Mouse (Mus musculus) kidney, postnatal 36 days (tissue): ENCODE measurements around the gene Wasf2.
"Not testable (repeated sequence)": the region's sequence is repeated elsewhere in the genome, so short reads cannot be mapped to it uniquely, and the experiment has no call there.

Experiments used
- DNase-seq, 2 experiments: peaks; one replicate each; pipeline ENCODE4 v3.0.0; 2021 to 2022; ENCODE audit warnings: mixed read lengths in 2 of 2

Wasf2 gene

DNA sequence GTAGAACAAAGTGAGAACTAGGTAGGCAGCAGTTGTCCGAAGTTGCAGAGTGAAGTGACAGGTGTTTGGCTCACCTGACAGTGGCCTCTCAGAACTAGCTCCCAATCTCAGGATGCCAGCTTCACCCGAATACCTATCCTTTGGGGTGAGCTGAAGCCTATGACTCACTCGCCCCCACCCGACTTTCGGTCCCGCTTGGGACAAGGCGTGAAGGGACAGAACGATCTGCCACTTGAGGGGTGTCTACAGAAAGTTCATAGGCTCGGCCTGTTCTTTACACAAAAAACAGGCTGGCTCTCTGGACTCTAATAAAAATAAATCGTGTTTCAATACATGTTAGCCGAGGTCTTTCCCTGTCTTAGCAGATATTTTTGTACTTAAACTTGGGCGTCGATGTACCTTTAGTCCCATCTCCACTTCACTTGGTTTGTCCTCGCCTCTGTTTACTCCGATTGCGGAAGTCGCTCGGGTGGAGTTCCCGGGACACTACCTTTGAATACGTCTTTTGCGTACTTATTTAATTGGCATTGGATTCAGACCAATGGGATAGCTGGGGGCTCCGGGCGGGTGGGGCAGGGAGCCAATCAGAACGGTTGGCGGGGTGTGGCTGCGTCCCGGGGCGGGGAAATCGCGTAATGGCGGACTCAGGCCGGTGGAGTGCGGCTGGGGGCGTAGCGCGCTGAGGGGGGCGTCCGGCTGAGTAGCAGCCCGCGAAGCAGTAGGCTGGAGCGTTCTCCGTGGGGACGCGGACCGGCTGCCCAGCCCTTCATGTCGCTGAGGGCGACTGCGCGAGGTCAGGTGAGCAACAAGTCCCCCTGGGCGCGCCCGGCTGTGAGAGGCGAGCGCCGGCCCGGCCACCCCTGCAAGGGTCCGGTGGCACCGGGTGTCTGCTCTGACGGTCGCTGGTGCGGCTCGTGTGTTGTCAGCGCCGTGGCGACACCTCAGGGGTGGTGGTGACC, at the start of gene Wasf2:
Gene Wasf2 (plus strand): TSS at position 575 of the 959 bp plus-strand sequence.
- DNase-seq = peak; percentile 94 to 95

GRCm38 (mm10) chr4:133080862-133081261, 49.4 kb upstream of the Wasf2 start:
- no peak for DNase-seq

- DNase-seq = peak; percentile 55 to 73
These were observed 48.0 kb upstream of the Wasf2 start for GRCm38 (mm10) chr4:133082216-133082773.

- peak; percentile 95 to 96 for DNase-seq
These were observed 46.1 kb upstream of the Wasf2 start for GRCm38 (mm10) chr4:133083991-133084861.

GRCm38 (mm10) chr4:133085011-133085782, 45.1 kb upstream of the Wasf2 start:
- DNase-seq = peak; percentile 74 to 80

GRCm38 (mm10) chr4:133085783-133086342, 44.4 kb upstream of the Wasf2 start:
- no peak for DNase-seq

DNA sequence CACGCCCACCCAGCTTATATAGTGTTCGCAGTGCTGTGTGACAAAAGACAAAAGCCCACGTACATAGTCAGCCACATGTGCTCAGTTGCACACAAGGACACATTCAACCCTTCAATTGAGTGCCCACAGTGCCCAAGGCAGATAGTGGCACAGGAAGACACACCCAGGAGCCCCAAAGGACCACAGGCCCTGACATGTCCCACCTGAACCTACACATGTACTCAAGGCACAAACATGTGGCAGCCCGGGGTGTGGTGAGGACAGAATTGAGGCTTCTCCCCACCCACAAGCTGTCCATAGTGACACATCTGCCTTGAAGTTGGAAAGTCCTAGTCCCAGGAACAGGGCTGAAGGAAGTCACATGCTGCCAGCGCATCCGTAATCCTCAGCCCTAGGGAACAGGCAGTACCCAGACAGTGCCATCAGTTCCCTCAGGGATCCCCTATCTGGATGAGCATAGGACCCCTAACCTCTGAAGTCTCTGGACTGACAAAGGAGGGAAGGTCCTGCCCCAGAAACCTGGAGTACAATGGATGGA, 43.1 kb upstream of the Wasf2 start:
- DNase-seq = no peak

DNA sequence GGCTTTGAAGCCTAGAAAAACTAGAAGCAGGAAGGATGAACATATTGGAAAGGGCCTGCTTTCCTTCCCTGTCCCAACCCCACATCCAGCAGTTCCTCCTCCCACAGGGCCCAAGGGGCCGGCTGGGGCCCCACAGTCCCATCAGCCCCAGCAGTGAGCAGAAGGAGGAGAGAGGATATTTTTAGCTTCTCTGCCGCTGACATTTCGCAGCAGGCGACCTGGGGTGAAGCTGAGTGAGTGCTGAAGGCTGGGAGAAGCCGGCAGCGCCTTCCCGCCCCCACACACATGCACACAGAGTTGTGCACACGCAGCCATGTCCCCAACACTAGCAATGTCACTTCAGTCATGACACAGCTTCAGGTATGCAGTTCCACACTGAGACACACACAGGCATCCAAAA, 42.5 kb upstream of the Wasf2 start:
- peak in 1 of 2 experiments; percentile 53 for DNase-seq

GRCm38 (mm10) chr4:133089319-133089718, 41.0 kb upstream of the Wasf2 start:
- no peak for DNase-seq

GRCm38 (mm10) chr4:133089802-133090201, 40.5 kb upstream of the Wasf2 start:
- DNase-seq = no peak

DNA sequence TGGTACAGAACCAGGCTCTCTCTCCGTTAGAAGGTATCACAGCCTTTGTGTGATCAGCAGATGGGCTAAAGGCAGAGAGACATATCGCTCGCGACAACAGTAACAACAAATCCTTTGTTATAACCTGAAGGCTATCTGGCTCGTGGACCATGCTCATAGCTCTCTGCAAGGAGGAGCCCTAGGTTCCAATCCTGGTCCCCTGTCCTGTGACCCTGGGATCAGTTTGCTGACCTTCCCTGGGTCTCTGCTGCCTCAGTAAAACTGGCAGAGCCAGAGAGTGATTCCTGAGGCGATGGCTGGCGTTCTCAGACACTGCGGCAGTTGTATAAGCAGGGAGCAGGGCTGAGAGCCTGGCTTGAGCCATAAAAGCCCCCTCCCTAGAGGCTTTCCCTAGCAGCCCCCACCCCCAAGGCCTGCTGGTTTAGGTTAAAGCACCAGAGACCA, 40.0 kb upstream of the Wasf2 start:
- no peak for DNase-seq

DNA sequence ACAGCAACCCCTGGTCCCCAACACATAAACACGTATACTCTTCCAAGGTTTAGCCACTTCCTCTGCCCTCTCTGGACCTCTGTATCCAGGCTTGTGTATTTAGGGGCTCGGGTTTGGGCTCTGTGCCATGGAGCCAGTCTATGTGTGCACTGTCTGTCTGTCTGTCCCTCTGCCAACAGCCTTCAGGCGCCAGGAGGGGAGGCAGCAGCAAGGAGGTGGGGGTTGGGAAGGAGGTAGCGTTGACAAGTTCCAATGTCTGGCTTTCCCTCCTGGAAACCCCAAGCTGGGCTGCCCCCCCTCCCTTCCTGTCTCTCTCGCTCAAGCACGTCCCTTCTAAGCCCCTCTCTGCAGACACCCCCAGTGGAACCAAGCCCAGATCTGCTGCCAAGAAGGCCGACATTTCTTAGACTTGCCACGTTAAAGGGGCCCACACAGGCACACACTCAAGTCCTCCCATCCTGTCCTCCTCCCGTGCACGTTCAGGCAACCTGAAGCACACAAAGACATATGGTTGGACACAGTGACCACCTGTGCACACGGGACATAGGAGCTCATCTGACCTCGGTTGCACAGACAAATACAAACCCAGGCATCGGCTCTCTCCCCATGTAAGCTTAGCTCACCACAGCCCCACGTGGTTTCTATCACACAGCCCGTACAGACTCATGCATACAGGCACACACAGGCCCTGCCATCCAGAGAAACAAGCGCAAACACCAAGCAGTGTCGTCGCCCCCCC, 39.4 kb upstream of the Wasf2 start:
- peak in 1 of 2 experiments; percentile 69 for DNase-seq

GRCm38 (mm10) chr4:133091459-133091785, 38.9 kb upstream of the Wasf2 start:
- no peak for DNase-seq

DNA sequence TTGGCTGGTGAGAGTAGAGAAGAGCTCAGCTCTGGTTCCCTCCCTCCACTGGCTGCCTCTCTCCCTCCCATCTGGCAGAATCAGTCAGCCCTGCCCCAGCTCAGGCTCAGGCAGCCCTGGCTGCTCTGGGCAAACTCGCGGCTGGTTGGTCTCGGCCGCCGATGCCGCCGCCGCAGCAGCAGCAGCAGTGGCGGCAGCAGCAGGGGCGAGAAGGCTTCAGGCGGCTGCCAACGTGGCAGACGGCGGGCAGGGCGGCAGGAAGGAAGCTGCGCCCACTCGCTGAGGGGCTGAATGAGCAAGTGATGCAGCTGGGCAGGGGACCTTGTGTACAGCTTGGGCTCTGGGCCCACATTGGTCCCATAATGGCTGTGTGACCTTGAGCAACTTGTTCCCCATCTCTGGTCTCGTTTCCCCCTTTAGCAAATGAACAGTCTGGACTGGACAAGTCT, 37.8 kb upstream of the Wasf2 start:
- DNase-seq = peak; percentile 68 to 76

DNA sequence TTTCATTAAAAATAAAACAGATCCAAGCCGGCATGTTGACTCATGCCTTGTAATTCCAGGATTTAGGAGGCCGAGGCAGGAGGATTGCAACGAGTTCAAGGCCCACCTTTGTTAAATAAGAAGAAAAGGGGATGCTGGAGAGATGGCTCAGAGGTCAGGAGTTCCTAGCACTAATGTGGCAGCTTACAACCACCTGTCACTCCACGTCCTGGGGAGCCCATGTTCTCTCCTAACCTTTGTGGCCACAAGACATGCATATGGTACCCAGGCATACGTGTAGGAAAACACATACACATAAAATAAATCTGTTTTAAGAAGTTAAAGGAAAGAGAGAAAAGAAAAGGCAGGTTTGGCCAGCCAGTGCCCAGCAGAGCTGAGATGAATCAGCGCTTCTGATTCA, 37.2 kb upstream of the Wasf2 start:
- no peak for DNase-seq

DNA sequence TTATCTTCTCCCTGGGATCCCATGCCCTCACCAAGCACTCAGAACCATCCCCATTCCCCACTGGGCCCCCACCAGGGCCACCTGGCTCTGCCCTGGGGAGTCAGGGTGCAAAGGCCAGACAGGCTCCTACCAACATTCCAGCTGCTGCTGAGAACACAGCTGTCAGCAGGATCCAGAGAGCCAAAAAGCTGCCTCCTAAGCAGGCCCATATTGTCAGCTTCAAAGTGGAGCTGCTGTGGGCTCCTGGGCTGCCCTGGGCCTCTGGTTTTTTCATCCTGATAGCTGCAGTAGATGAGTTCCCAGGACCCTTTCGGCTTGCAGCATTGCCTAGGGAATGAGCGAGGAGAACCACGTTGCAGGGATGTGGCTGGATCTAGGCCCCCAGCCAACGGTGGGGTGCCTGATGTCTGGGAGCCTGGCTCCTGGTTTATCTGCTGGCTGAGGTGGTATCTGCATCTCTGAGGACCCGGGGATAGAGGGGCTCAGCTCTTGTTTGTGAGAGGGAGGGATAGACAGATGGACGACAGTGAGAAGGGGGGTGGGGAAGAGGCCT, 36.7 kb upstream of the Wasf2 start:
- DNase-seq = peak; percentile 65 to 72

DNA sequence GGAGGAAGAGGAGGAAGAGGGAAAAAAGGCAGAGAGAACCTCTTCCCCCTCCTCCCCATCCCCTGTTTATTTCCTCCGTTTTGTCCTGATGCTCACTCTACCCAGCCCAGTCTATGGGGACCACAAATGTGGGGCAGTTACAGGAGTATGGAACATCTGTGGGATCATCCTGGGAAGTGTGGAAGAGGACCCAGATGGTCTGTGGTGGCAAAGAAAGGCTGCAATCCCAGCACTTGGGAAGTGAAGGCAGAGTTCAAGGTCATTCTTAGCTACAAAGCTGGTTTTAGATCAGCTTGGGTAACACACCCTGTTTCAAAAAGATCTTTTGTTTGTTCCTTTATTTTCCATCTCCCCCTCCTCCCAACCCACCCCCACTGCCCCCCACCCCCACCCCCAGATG, 36.0 kb upstream of the Wasf2 start:
- DNase-seq = no peak

- DNase-seq = peak; percentile 95
These were observed 35.2 kb upstream of the Wasf2 start for GRCm38 (mm10) chr4:133094936-133095733.

GRCm38 (mm10) chr4:133095734-133096065, 34.6 kb upstream of the Wasf2 start:
- not testable (repeated sequence) for DNase-seq

GRCm38 (mm10) chr4:133096671-133097070, 33.6 kb upstream of the Wasf2 start:
- DNase-seq = not testable (repeated sequence)
